Mouse (Mus musculus): Measurements from ENCODE around the gene 4930432M17Rik.

GRCm38 (mm10) chr3:121723968-121724524 is 53.5 kb downstream of the 4930432M17Rik start:
- TF ChIP-seq POLR2A (IDR thresholded peaks at IDR 0.05; ENCODE audit: low read depth, low read length) (no peak), CTCF (conservative IDR thresholded peaks at IDR 0.05; ENCODE audit: insufficient read depth, insufficient read length, low read depth, low read length) (no peak)
